Mouse (Mus musculus) right cerebral cortex, postnatal 10 days (tissue): ENCODE data around the gene Stil.

ENCODE experiments used
- DNase-seq, 2 experiments: peaks; one replicate each; pipeline ENCODE4 v3.0.0; 2021; ENCODE audit warnings: low spot score in 2 of 2

Gene Stil

DNA sequence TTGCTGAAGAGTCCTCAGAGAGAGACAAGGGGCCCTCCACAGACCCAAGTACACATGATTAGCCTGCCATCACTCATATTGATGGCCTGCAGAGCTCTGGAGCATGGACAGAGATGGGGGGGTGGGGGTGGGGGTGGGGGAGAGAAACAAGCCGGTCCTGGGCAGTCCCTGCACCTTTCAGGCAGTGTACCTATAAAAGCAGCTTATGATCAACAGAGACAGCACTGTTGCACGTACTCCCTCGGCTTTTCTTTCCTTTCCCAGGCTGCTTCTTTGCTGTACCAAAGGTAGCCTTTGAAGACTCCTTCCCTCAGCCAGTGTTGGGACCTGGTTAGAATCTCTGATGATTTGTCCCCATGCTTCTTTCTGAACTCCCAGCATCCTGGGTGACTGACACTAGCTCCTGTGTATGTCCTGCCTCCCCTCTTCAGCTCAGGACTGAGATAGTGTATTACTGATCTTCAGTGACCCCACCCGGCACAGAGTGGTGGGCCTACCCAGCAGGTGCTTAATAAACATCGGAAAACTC is 79.9 kb downstream of the Stil start:
- DNase-seq: no peak

DNA sequence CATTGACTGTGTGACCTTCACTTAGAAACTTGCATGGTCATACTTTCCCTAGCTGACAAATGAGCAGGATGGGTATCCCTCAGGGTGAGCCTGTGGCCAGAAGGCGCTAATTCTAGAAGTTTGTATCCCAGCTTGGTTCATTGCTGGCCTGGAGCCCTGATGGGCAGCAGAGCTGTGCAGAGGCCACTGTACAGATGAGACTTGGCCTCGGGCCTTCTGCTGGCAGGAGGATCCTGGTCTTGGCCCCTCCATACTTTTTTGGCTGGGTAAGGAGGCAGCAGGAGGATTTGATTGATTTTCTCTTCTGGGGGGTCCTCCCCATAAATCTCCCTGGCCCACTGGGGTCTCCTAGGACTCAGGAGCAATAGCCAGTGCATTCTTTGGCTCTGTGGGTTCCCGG is 83.1 kb downstream of the Stil start:
- DNase-seq: no peak

DNA sequence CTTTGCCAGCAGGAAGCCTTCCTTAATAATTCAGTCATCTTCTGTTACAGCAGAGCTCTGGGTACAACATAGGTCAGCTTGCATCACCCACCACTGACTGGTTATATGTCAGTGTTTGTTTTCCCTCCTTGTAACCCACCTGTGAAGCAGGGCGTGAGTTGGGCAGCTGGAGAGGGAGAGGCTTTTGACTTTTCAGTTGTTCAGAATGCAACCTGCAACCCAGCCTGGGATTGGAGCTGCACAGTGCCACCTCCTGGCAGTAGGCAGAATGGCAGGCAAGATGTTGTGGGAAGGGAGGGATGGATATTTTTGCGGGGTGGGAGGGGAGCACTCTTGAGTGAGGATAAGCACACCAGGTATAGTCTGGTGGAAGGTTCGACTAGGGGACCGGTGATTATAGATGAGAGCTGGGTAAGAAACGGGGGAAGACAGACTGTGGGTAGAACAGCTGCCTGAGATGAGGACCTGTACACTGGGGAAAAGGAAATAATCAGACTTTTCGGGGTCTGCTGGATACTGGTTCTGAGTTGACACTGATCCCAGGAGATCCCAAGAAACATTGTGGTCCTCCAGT is 85.7 kb downstream of the Stil start:
- peak; percentile 42 to 59 for DNase-seq

DNA sequence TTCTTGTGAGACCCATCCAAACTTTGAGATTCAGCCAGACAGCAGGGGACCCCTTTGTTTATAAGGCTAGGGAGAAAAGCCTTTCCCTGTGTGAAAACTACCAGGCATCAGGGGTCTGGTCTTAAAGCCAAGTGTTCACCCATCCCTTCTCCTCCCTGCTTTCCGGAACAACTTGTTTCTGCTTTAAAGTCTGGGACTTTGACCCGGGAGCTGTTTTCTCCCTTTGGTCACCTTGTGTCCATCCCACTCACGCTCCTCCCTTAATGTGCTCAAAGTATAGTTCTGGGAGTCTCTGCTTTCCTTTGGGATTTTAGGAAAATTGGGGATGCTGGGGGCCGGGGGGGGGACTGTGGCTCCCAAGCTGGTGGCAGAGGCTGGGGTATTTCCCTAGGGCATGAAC is 86.3 kb downstream of the Stil start:
- DNase-seq: no peak

DNA sequence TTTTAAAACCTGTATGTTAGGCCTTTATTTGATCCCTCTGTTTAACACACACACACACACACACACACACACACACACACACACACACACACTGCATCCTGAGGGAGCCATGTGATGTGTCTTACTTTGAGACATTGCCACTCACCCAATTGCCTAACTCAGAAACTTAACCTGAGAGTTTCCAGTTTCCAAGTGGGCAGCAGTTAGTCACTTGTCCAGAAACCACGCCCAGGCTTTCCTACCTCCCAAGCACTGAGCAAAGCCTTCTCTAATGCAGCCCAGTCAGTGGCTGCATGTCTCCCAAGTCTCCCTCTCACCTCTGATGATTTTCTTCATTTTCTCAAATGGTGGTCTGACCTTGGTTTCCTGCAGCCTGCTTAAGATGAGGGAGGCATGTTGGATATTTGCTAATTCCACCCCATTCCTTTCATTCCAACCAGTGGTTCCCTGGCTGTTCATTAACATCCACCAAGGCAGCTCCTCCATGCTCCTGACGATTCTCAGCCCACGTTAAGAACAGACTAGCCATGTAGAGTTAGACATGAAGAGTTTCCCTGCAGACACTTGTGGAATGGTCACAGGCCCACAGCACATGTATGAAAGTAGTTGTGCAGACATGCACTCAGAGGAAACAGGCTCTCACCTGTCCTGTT is 86.9 kb downstream of the Stil start:
- DNase-seq: no peak

DNA sequence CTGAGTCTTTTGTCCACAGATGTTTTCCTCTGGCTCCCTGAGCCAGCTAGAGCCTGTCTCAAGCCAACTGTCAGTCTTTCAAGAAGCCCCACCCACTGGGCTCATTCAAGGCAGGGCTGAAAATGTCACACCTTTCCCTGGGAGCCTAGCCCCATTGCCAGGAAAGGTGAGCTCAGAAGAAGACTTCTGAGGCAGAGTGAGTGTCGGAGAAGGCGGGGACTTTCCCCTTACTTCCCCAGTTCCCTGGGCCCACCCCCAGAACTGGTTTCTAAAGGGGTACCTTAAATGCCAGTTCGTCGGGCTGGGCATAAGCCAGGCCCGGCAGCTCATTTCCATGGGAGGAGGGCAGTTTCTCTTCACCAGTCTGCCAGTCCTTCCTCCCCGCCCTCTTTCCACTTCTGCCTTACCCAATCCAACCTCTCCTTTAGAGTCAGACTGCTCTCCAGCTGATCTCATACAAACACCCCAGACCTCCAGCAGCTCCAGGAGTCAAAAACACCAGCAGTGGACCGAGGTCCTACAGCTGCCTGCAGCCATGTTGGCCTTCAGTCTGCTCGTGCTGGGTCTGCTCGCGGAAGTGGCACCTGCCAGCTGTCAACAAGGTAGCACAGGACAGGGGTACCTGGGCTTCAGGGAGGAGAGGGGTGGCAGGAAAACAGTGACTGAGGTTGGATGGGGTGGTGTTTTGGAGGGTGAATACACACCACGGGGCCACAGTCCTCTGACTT is 88.8 kb downstream of the Stil start, which contains the start of gene Pdzk1ip1:
Gene Pdzk1ip1, plus strand, starts transcription at position 98 of the 728 bp plus-strand sequence.
- DNase-seq: no peak

DNA sequence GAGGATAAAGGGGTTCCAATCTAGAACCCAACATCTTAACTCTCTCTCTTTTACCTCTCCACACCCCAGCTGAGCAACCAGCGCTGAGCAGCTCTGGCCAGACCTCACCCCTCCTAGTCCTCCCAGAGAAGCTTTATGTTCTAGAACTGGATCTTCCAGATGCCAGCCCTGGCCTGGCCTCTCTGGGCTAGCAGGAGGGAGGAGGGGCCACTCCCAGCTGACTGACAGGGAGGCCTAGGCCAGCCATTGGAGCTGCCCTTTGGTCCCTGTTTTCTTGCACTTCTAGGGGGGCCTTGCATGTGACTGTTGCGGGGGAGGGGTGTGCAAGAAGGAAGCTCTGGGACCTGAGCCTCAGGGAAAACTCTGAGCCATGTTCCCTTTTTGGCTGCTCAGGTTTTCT is 90.6 kb downstream of the Stil start:
- no peak for DNase-seq

DNA sequence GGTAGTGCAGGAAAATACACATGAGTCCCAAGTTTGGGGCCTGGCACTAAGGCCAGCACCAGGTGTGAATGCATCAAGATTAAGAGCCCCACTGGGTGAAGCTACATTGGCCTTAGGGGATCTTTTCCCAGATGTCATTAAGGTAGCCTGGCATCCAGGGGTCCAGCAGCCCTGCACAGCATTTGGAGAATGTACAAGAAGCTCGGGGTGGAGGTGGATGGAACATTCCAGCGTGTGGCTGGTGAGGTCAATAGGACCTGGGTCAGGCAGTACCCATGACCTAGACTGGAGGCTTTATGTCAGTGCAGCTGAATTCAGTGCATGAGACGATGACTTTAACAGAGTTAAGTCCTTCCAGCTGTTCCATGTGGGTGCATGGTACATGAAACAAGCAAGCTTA is 91.8 kb downstream of the Stil start:
- no peak for DNase-seq
